Comparison of ENCODE assay signal across 23 mouse cellular contexts in genomic region chr15:103368179-103368940, GRCm38 (mm10). TPM values are rescaled to one million over a fixed set of nuclear protein-coding genes. Genes with fewer than 3 reads are reported as not detected.
A peak's percentile ranks its signal among the peaks of the same experiment; 100 is the strongest.
DNase-seq lines count a peak whose midpoint lies in the region; ATAC-seq and TF ChIP-seq lines count a peak whose summit lies in the region.
"Had no signal": no experiment of that assay in that cellular context is flagged by ENCODE, and none has a peak within 500 bp of the region (broad histone marks: within the 10 kb centered on the region; RNA-seq: fewer than 3 reads in every experiment).

No protein-coding gene starts in this region.

- H3K4me2 ChIP-seq in intestine, embryonic 14.5 days (ENCODE audit: low read length) = no peak overlapping the region
- no peak overlapping the region for H3K4me2 ChIP-seq in intestine, embryonic 15.5 days (replicated peaks)
- no peak overlapping the region for H3K4me2 ChIP-seq in hindbrain, embryonic 11.5 days (replicated peaks; ENCODE audit: low read depth, low read length)

- DNase-seq in gastrocnemius, adult 2 months = peak; percentile 47
- no peak for DNase-seq in gastrocnemius, adult 8-10 months (ENCODE audit: low spot score in 2 of 2)
- no peak for DNase-seq in intestine, embryonic 14.5 days (ENCODE audit: low spot score)
- DNase-seq in thymus, adult 2 months = no peak
- no peak for DNase-seq in hindbrain, embryonic 11.5 days (ENCODE audit: low spot score)
- DNase-seq: adrenal gland, postnatal 25 days; cerebellum, adult 2 months; forebrain, postnatal 0 days; gastrocnemius, postnatal 10 days; kidney, adult 18-20 months; kidney, postnatal 25 days; lung, postnatal 10 days; thymus, postnatal 4 days had no signal

- no peaks in the 10 kb centered on the region for H3K27me3 ChIP-seq in intestine, embryonic 14.5 days (replicated peaks; ENCODE audit: control insufficient read depth, insufficient read depth, low read length)
- no peaks in the 10 kb centered on the region for H3K27me3 ChIP-seq in intestine, embryonic 15.5 days (replicated peaks)
- 0 out of 2 replicates have a peak, but pooled peaks cover 6% of the 10 kb centered on the region for H3K27me3 ChIP-seq in small intestine, adult 2 months (ENCODE audit: control insufficient read depth, insufficient read depth, low read length)
- no peaks in the 10 kb centered on the region; the same call in 1 of the 2 replicates for H3K27me3 ChIP-seq in thymus, adult 2 months (ENCODE audit: control insufficient read depth, insufficient read depth, low read length)
- H3K27me3 ChIP-seq in hindbrain, embryonic 11.5 days (ENCODE audit: control insufficient read depth, insufficient read depth, low read length) = peaks cover 2% of the 10 kb centered on the region; the same call in 1 of the 2 replicates
- H3K27me3 ChIP-seq: limb, embryonic 15.5 days; Patski had no signal

- H3K9ac ChIP-seq in intestine, embryonic 14.5 days (ENCODE audit: low read length) = no peak overlapping the region
- H3K9ac ChIP-seq in intestine, embryonic 15.5 days = no peak overlapping the region
- H3K9ac ChIP-seq in hindbrain, embryonic 11.5 days (ENCODE audit: low read depth, low read length) = no peak overlapping the region
- H3K9ac ChIP-seq: forebrain, postnatal 0 days; limb, embryonic 15.5 days had no signal

- no peaks in the 10 kb centered on the region for H3K9me3 ChIP-seq in intestine, embryonic 14.5 days (ENCODE audit: control insufficient read depth, low read length)
- no peaks in the 10 kb centered on the region for H3K9me3 ChIP-seq in intestine, embryonic 15.5 days
- no peaks in the 10 kb centered on the region for H3K9me3 ChIP-seq in hindbrain, embryonic 11.5 days (ENCODE audit: control insufficient read depth, low read length)
- H3K9me3 ChIP-seq: hindbrain, embryonic 10.5 days; limb, embryonic 15.5 days had no signal

- no peak overlapping the region for H3K4me3 ChIP-seq in gastrocnemius, adult 2 months
- H3K4me3 ChIP-seq in intestine, embryonic 14.5 days (ENCODE audit: low read depth, low read length) = no peak overlapping the region
- no peak overlapping the region for H3K4me3 ChIP-seq in intestine, embryonic 15.5 days (replicated peaks)
- H3K4me3 ChIP-seq in embryonic fibroblast, embryonic 13.5 days (ENCODE audit: insufficient read depth, low read length) = no peak overlapping the region
- no peak overlapping the region for H3K4me3 ChIP-seq in small intestine, adult 2 months (ENCODE audit: low read depth, low read length)
- no peak overlapping the region for H3K4me3 ChIP-seq in thymus, adult 2 months (ENCODE audit: control insufficient read depth, insufficient read depth, low read length)
- no peak overlapping the region for H3K4me3 ChIP-seq in hindbrain, embryonic 11.5 days (ENCODE audit: low read depth, low read length)
- H3K4me3 ChIP-seq: hindbrain, embryonic 10.5 days; limb, embryonic 15.5 days had no signal

- TF ChIP-seq CTCF in gastrocnemius, adult 2 months (IDR thresholded peaks at IDR 0.05) = no peak
- no peak for TF ChIP-seq CTCF in embryonic fibroblast, embryonic 13.5 days (IDR thresholded peaks at IDR 0.05; ENCODE audit: borderline replicate concordance, insufficient read depth, low read length)
- TF ChIP-seq CTCF in small intestine, adult 2 months (IDR thresholded peaks at IDR 0.05; ENCODE audit: extremely low read depth, insufficient read length, insufficient replicate concordance, low read depth, low read length) = no peak
- no peak for TF ChIP-seq CTCF in thymus, adult 2 months (IDR thresholded peaks at IDR 0.05; ENCODE audit: borderline replicate concordance, control insufficient read depth, extremely low read depth, insufficient read depth, low read length, poor library complexity)

- WGBS in intestine, embryonic 14.5 days = 69% methylated on average over 4 of the region's 4 CpGs
- WGBS in intestine, embryonic 15.5 days = 76% methylated on average over 4 of the region's 4 CpGs
- WGBS in small intestine, adult 2 months = 82% methylated on average over 4 of the region's 4 CpGs
- 95% methylated on average over 4 of the region's 4 CpGs for WGBS in thymus, adult 2 months
- 83% methylated on average over 4 of the region's 4 CpGs for WGBS in hindbrain, embryonic 11.5 days

- ATAC-seq in intestine, embryonic 14.5 days (replicated peaks; ENCODE audit: low FRiP score, low TSS enrichment, low read depth) = no peak
- no peak for ATAC-seq in intestine, embryonic 15.5 days
- ATAC-seq in hindbrain, embryonic 11.5 days (ENCODE audit: low FRiP score) = no peak
- ATAC-seq: activated CD4-positive, CD25-positive, alpha-beta regulatory T cell, adult 4 months; forebrain, postnatal 0 days; midbrain, embryonic 16.5 days; Patski had no signal

- intact Hi-C loops in gastrocnemius, adult 2 months (cut with DNase I) = no loop called here

- peaks cover 34% of the 10 kb centered on the region for H3K4me1 ChIP-seq in intestine, embryonic 14.5 days (replicated peaks; ENCODE audit: control insufficient read depth, insufficient read depth, low read length)
- peaks cover 18% of the 10 kb centered on the region for H3K4me1 ChIP-seq in intestine, embryonic 15.5 days (replicated peaks)
- peaks cover 36% of the 10 kb centered on the region for H3K4me1 ChIP-seq in embryonic fibroblast, embryonic 13.5 days (ENCODE audit: control insufficient read depth, insufficient read depth, low read length)
- peaks cover 6% of the 10 kb centered on the region for H3K4me1 ChIP-seq in small intestine, adult 2 months (ENCODE audit: control insufficient read depth, insufficient read depth, insufficient read length, low read length)
- peaks cover 14% of the 10 kb centered on the region for H3K4me1 ChIP-seq in thymus, adult 2 months (replicated peaks; ENCODE audit: control insufficient read depth, insufficient read depth, low read length)
- H3K4me1 ChIP-seq in hindbrain, embryonic 11.5 days (replicated peaks; ENCODE audit: control insufficient read depth, insufficient read depth, low read length) = no peaks in the 10 kb centered on the region

- H3K27ac ChIP-seq in gastrocnemius, adult 2 months = peak overlapping the region; percentile 96
- H3K27ac ChIP-seq in intestine, embryonic 14.5 days (ENCODE audit: low read depth) = peak overlapping the region; percentile 89; the same call in 1 of the 2 replicates
- H3K27ac ChIP-seq in intestine, embryonic 15.5 days = no peak overlapping the region
- peak overlapping the region; percentile 71 for H3K27ac ChIP-seq in embryonic fibroblast, embryonic 13.5 days (ENCODE audit: insufficient read depth, low read length)
- 0 out of 2 replicates have a peak overlapping the region, but pooled peaks have one; percentile 1 for H3K27ac ChIP-seq in small intestine, adult 2 months (ENCODE audit: insufficient read depth, low read depth, low read length)
- H3K27ac ChIP-seq in thymus, adult 2 months (ENCODE audit: control insufficient read depth, insufficient read depth, low read length) = no peak overlapping the region
- no peak overlapping the region for H3K27ac ChIP-seq in hindbrain, embryonic 11.5 days (ENCODE audit: low read depth, low read length)
- H3K27ac ChIP-seq: hindbrain, embryonic 10.5 days had no signal

- TF ChIP-seq POLR2A in embryonic fibroblast, embryonic 13.5 days (IDR thresholded peaks at IDR 0.05; ENCODE audit: low read depth, low read length) = no peak
- TF ChIP-seq POLR2A in small intestine, adult 2 months (IDR thresholded peaks at IDR 0.05; ENCODE audit: low read depth, low read length) = no peak
- no peak for TF ChIP-seq POLR2A in thymus, adult 2 months (IDR thresholded peaks at IDR 0.05; ENCODE audit: control insufficient read depth, extremely low read depth, insufficient read depth, low read length, poor library complexity)

- no peaks in the 10 kb centered on the region for H3K36me3 ChIP-seq in intestine, embryonic 14.5 days (ENCODE audit: control insufficient read depth, insufficient read depth, low read length)
- H3K36me3 ChIP-seq in intestine, embryonic 15.5 days = no peaks in the 10 kb centered on the region
- no peaks in the 10 kb centered on the region for H3K36me3 ChIP-seq in small intestine, adult 2 months (ENCODE audit: control insufficient read depth, insufficient read depth, low read length)
- H3K36me3 ChIP-seq in thymus, adult 2 months (ENCODE audit: control insufficient read depth, insufficient read depth, low read length) = no peaks in the 10 kb centered on the region
- H3K36me3 ChIP-seq in hindbrain, embryonic 11.5 days (ENCODE audit: control insufficient read depth, insufficient read depth, low read length) = no peaks in the 10 kb centered on the region
- H3K36me3 ChIP-seq: hindbrain, embryonic 10.5 days; limb, embryonic 15.5 days had no signal

RNA-seq across cellular contexts. Expression of gene Itga5, which starts 1.8 kb away (rescaled TPM):
- 1 to 10 TPM; 5.0 to 10.0 TPM for total RNA-seq in gastrocnemius, adult 2 months (2021)
- 1 to 10 TPM; 4.0 to 4.9 (median 4.5) TPM for total RNA-seq in gastrocnemius, adult 8-10 months (2022)
- 64.9 and 69.4 TPM in 2 replicates for polyA plus RNA-seq in intestine, embryonic 14.5 days (2014; fragmentation: Nextera tagmentation; extraction: Ambion mirVana)
- 44.8 and 45.5 TPM in 2 replicates for polyA plus RNA-seq in intestine, embryonic 15.5 days (2015; fragmentation: Nextera tagmentation; extraction: Ambion mirVana)
- 161 and 346 TPM in 2 replicates for polyA plus RNA-seq in embryonic fibroblast, embryonic 13.5 days (2011; ENCODE audit: insufficient read length, low read depth, missing spikeins)
- 8.8 and 9.4 TPM in 2 replicates for polyA plus RNA-seq in small intestine, adult 2 months (2012; rRNA removed)
- polyA plus RNA-seq in thymus, adult 2 months (2012; rRNA removed) = 20.2 and 20.7 TPM in 2 replicates
- polyA plus RNA-seq in hindbrain, embryonic 11.5 days (2014; fragmentation: Nextera tagmentation; extraction: Ambion mirVana) = 16.4 and 20.0 TPM in 2 replicates

RNA-seq across cellular contexts. Expression of gene Zfp385a, which starts 28.5 kb away (rescaled TPM):
- 10 to 100 TPM in 1 of 2 experiments, 1 to 10 TPM in 1; 8.0 to 13.0 TPM for total RNA-seq in gastrocnemius, adult 2 months (2021)
- 1 to 10 TPM; 5.7 to 6.4 (median 5.9) TPM for total RNA-seq in gastrocnemius, adult 8-10 months (2022)
- 7.2 and 7.5 TPM in 2 replicates for polyA plus RNA-seq in intestine, embryonic 14.5 days (2014; fragmentation: Nextera tagmentation; extraction: Ambion mirVana)
- 5.6 TPM in 2 replicates for polyA plus RNA-seq in intestine, embryonic 15.5 days (2015; fragmentation: Nextera tagmentation; extraction: Ambion mirVana)
- 25.0 and 27.6 TPM in 2 replicates for polyA plus RNA-seq in embryonic fibroblast, embryonic 13.5 days (2011; ENCODE audit: insufficient read length, low read depth, missing spikeins)
- 6.1 and 7.5 TPM in 2 replicates for polyA plus RNA-seq in small intestine, adult 2 months (2012; rRNA removed)
- polyA plus RNA-seq in thymus, adult 2 months (2012; rRNA removed) = 18.6 and 20.7 TPM in 2 replicates
- polyA plus RNA-seq in hindbrain, embryonic 11.5 days (2014; fragmentation: Nextera tagmentation; extraction: Ambion mirVana) = 19.7 and 22.2 TPM in 2 replicates
- polyA plus RNA-seq: activated CD4-positive, CD25-positive, alpha-beta regulatory T cell, adult 4 months had no signal

RNA-seq across cellular contexts. Expression of gene Gpr84, which starts 57.9 kb away (rescaled TPM):
- not detected for total RNA-seq in gastrocnemius, adult 2 months (2021)
- not detected for total RNA-seq in gastrocnemius, adult 8-10 months (2022)
- 0.11 and 0.34 TPM in 2 replicates for polyA plus RNA-seq in intestine, embryonic 14.5 days (2014; fragmentation: Nextera tagmentation; extraction: Ambion mirVana)
- 0.20 and 0.29 TPM in 2 replicates for polyA plus RNA-seq in intestine, embryonic 15.5 days (2015; fragmentation: Nextera tagmentation; extraction: Ambion mirVana)
- 0.40 TPM in 1 of 2 replicates, not detected in the other for polyA plus RNA-seq in embryonic fibroblast, embryonic 13.5 days (2011; ENCODE audit: insufficient read length, low read depth, missing spikeins)
- 0.06 and 0.11 TPM in 2 replicates for polyA plus RNA-seq in small intestine, adult 2 months (2012; rRNA removed)
- polyA plus RNA-seq in thymus, adult 2 months (2012; rRNA removed) = 0.28 and 0.45 TPM in 2 replicates
- polyA plus RNA-seq in hindbrain, embryonic 11.5 days (2014; fragmentation: Nextera tagmentation; extraction: Ambion mirVana) = 0.11 and 0.34 TPM in 2 replicates
- total RNA-seq: adrenal gland, postnatal 25 days; common myeloid progenitor, adult 5-6 weeks had no signal
- polyA plus RNA-seq: activated CD4-positive, CD25-positive, alpha-beta regulatory T cell, adult 4 months; embryonic facial prominence, embryonic 11.5 days; Patski had no signal

Comparison
In these comparisons a context has a peak if more than half of its experiments do, and no peak if none do; other contexts are left out.
1. H3K27ac ChIP-seq: peak in gastrocnemius, adult 2 months (single experiment), intestine, embryonic 14.5 days (single experiment), embryonic fibroblast, embryonic 13.5 days (single experiment) and small intestine, adult 2 months (single experiment); none in intestine, embryonic 15.5 days (single experiment), thymus, adult 2 months (single experiment) and hindbrain, embryonic 11.5 days (single experiment).